Mouse (Mus musculus) cortical plate, adult 2 months (tissue): Measurements from ENCODE around the gene 2310011J03Rik.

Experiments used
- CTCF ChIP-seq: fragments of 200-500 bp; IDR thresholded peaks from 2 replicates; pipeline ENCODE4 v1.5.1; 2011; ENCODE audit warnings: mild to moderate bottlenecking, control low read depth, low read length; ENCODE audit not compliant: insufficient read depth; ENCODE audit errors: extremely low read depth
- POLR2A ChIP-seq: fragments of 200-500 bp; IDR thresholded peaks from 2 replicates; pipeline ENCODE4 v1.6.1; 2011; ENCODE audit warnings: mild to moderate bottlenecking, low read length, control low read depth; ENCODE audit not compliant: insufficient read depth; ENCODE audit errors: extremely low read depth

DNA sequence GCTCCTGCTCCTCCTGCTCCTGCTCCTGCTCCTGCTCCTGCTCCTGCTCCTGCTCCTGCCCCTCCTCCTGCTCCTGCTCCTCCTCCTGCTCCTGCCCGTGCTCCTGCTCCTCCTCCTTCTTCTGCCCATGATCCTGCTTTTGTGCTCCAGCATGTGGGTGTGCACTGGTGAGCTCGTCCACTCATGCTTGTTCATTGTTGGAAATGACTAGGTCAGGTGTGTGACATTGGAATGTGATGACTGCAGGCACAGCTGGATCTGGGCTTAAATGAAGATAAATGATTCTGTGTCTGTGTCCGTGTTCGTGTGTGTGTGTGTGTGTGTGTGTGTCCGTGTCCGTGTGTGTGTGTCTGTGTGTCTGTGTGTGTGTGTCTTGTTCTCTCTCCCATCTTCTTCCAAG, 48.1 kb upstream of the 2310011J03Rik start:
- TF ChIP-seq POLR2A = no peak
- no peak for TF ChIP-seq CTCF
